Mouse (Mus musculus) heart, adult 2 months (tissue): ENCODE results near the gene 4930578C19Rik. TPM values are rescaled to one million over a fixed set of nuclear protein-coding genes. Genes with fewer than 3 reads are reported as not detected.
A peak's percentile ranks its signal among the peaks of the same experiment; 100 is the strongest.
"Not testable (repeated sequence)": the region's sequence is repeated elsewhere in the genome, so short reads cannot be mapped to it uniquely, and the experiment has no call there.

Experiments used
- DNase-seq, 2 experiments: peaks; one replicate each; pipeline ENCODE4 v3.0.0; 2021
- H3K27ac ChIP-seq: fragments of 200-600 bp; 2 replicates; pipeline ENCODE4 v1.8.1; 2022
- H3K27me3 ChIP-seq: fragments of 200-500 bp; 2 replicates; pipeline ENCODE4 v1.6.1; 2012; ENCODE audit warnings: mild to moderate bottlenecking, low read length, inconsistent platforms, mixed read lengths; ENCODE audit not compliant: control insufficient read depth, insufficient read depth
- H3K36me3 ChIP-seq: fragments of 200-500 bp; 2 replicates; pipeline ENCODE4 v1.6.1; 2012; ENCODE audit warnings: low read length, inconsistent platforms; ENCODE audit not compliant: control insufficient read depth, insufficient read depth
- H3K4me1 ChIP-seq: fragments of 200-500 bp; 2 replicates; pipeline ENCODE4 v1.6.1; 2011; ENCODE audit warnings: low read length; ENCODE audit not compliant: control insufficient read depth, insufficient read depth
- H3K4me3 ChIP-seq: fragments of 200-600 bp; 2 replicates; pipeline ENCODE4 v1.8.1; 2022
- H3K79me2 ChIP-seq: fragments of 200-500 bp; replicated peaks from 2 replicates; pipeline ENCODE4 v1.6.1; 2012; ENCODE audit warnings: mild to moderate bottlenecking, inconsistent platforms, low read length, moderate library complexity, mixed read lengths; ENCODE audit not compliant: control insufficient read depth, insufficient read depth
- H3K9ac ChIP-seq: fragments of 200-500 bp; 2 replicates; pipeline ENCODE4 v1.6.1; 2012; ENCODE audit warnings: low read depth, mild to moderate bottlenecking, control low read depth, inconsistent platforms, low read length, mixed read lengths
- CTCF ChIP-seq: fragments of 200-600 bp; IDR thresholded peaks from 2 replicates; pipeline ENCODE4 v1.8.1; 2022; ENCODE audit warnings: antibody characterized with exemption, mild to moderate bottlenecking, moderate library complexity
- EP300 ChIP-seq: fragments of 200-500 bp; IDR thresholded peaks from 2 replicates; pipeline ENCODE4 v1.6.1; 2011; ENCODE audit warnings: low read depth, low read length, control low read depth; ENCODE audit not compliant: insufficient read depth
- POLR2A ChIP-seq: fragments of 200-500 bp; IDR thresholded peaks from 2 replicates; pipeline ENCODE4 v1.6.1; 2011; ENCODE audit warnings: mild to moderate bottlenecking, low read depth, low read length, control low read depth; ENCODE audit not compliant: insufficient read depth
- WGBS: fragments of 180-500 bp; shearing (Covaris S2); methylation state at CpG from one replicate; pipeline ENCODE4 v1.1.7; 2018; 5-methylcytosine and 5-hydroxymethylcytosine counted together
- intact Hi-C: fragments of 180-260 bp; cut with DNase I; formaldehyde crosslinking; loops from one replicate; pipeline ENCODE4 v1.15.1; 2025
- polyA plus RNA-seq: library from polyadenylated mRNA; depleted of rRNA; stranded (reverse); fragments of >200 nt; gene quantifications from 2 replicates; pipeline ENCODE4 v1.2.3, GENCODE M21; 2012
- total RNA-seq, 2 experiments: library from RNA; stranded (reverse); gene quantifications; 2 replicates each; pipeline ENCODE4 v1.2.3; 2021

Gene 4930578C19Rik
- total and polyA plus RNA-seq, 3 experiments = 6.2 to 6.7 (median 6.2) TPM

GRCm38 (mm10) chrX:18402296-18402695 is 58.9 kb downstream of the 4930578C19Rik start:
- intact Hi-C loops = no loop called here
- no peak overlapping the region for H3K9ac ChIP-seq
- H3K4me3 ChIP-seq = no peak overlapping the region
- TF ChIP-seq CTCF = no peak
- no peak for TF ChIP-seq EP300
- TF ChIP-seq POLR2A = no peak
- WGBS = 54% methylated on average over 10 of the region's 10 CpGs
- H3K36me3 ChIP-seq = no peaks in the 10 kb centered on the region
- no peaks in the 10 kb centered on the region for H3K27me3 ChIP-seq
- DNase-seq = peak in 1 of 2 experiments; percentile 5
- no peaks in the 10 kb centered on the region for H3K79me2 ChIP-seq
- no peak overlapping the region for H3K27ac ChIP-seq
- H3K4me1 ChIP-seq = no peaks in the 10 kb centered on the region

- TF ChIP-seq POLR2A (no peak), EP300 (no peak), CTCF (no peak)
- no peaks in the 10 kb centered on the region for H3K27me3 ChIP-seq
- H3K27ac ChIP-seq = no peak overlapping the region
- H3K36me3 ChIP-seq = no peaks in the 10 kb centered on the region
- WGBS = 83% methylated on average over 2 of the region's 2 CpGs
- no peak overlapping the region for H3K9ac ChIP-seq
- DNase-seq = no peak
- H3K79me2 ChIP-seq = no peaks in the 10 kb centered on the region
- H3K4me3 ChIP-seq = no peak overlapping the region
- H3K4me1 ChIP-seq = no peaks in the 10 kb centered on the region
- intact Hi-C loops = no loop called here
Measured at GRCm38 (mm10) chrX:18396700-18397099, 64.5 kb downstream of the 4930578C19Rik start.

GRCm38 (mm10) chrX:18384181-18384580 is 77.0 kb downstream of the 4930578C19Rik start:
- intact Hi-C loops = not testable (repeated sequence)

More at GRCm38 (mm10) chrX:18384181-18384580, 77.0 kb downstream of the 4930578C19Rik start:
- not testable (repeated sequence) for H3K27me3 ChIP-seq, H3K9ac ChIP-seq, H3K4me3 ChIP-seq, H3K79me2 ChIP-seq, H3K36me3 ChIP-seq, DNase-seq, H3K27ac ChIP-seq, H3K4me1 ChIP-seq
- WGBS = 69% methylated on average over 5 of the region's 5 CpGs
